Mouse (Mus musculus) lung, embryonic 15.5 days (tissue): ENCODE results near the gene Olfr1385. TPM values are rescaled to one million over a fixed set of nuclear protein-coding genes. Genes with fewer than 3 reads are reported as not detected.
"Not testable (repeated sequence)": the region's sequence is repeated elsewhere in the genome, so short reads cannot be mapped to it uniquely, and the experiment has no call there.

ENCODE experiments used
- ATAC-seq: fragments of 200-750 bp; cut with Nextera tagmentation; 2 replicates; pipeline ENCODE4 v1.8.0; 2017; ENCODE audit warnings: moderate number of reproducible peaks, borderline replicate concordance; ENCODE audit not compliant: low FRiP score, low TSS enrichment; ENCODE audit errors: extremely low read depth
- H3K27ac ChIP-seq: fragments of 300-500 bp; sonication (generic); 2 replicates; pipeline ENCODE4 v1.5.1; 2015; ENCODE audit warnings: moderate library complexity, mild to moderate bottlenecking, inconsistent platforms
- H3K27me3 ChIP-seq: fragments of 300-500 bp; sonication (generic); 2 replicates; pipeline ENCODE4 v1.6.1; 2015; ENCODE audit warnings: inconsistent platforms
- H3K36me3 ChIP-seq: fragments of 300-500 bp; sonication (generic); 2 replicates; pipeline ENCODE4 v1.6.1; 2015; ENCODE audit warnings: inconsistent platforms
- H3K4me1 ChIP-seq: fragments of 300-500 bp; sonication (generic); 2 replicates; pipeline ENCODE4 v1.6.1; 2015; ENCODE audit warnings: inconsistent platforms
- H3K4me2 ChIP-seq: fragments of 300-500 bp; sonication (generic); 2 replicates; pipeline ENCODE4 v1.6.1; 2015; ENCODE audit warnings: inconsistent platforms, mild to moderate bottlenecking, moderate library complexity
- H3K4me3 ChIP-seq: fragments of 300-500 bp; sonication (generic); 2 replicates; pipeline ENCODE4 v1.5.1; 2015; ENCODE audit warnings: mild to moderate bottlenecking, inconsistent platforms
- H3K9ac ChIP-seq: fragments of 300-500 bp; sonication (generic); 2 replicates; pipeline ENCODE4 v1.6.1; 2015; ENCODE audit warnings: inconsistent platforms
- H3K9me3 ChIP-seq: fragments of 300-500 bp; sonication (generic); 2 replicates; pipeline ENCODE4 v1.6.1; 2016; ENCODE audit warnings: inconsistent platforms
- WGBS: fragments of 180-500 bp; shearing (Covaris S2); methylation state at CpG from one replicate; pipeline ENCODE4 v1.1.7; 2015; 5-methylcytosine and 5-hydroxymethylcytosine counted together
- polyA plus RNA-seq: library from polyadenylated mRNA; unstranded; fragments of >200 nt; fragmentation: Nextera tagmentation; extraction: Ambion mirVana; gene quantifications from 2 replicates; pipeline ENCODE4 v1.2.1, GENCODE M21; 2015

The Olfr1385 gene
- not detected in 2 replicates for polyA plus RNA-seq

GRCm38 (mm10) chr11:49488770-49489169 lies at the start of gene Olfr1385:
TSS of gene Olfr1385 (plus strand) at chr11:49489070.
- not testable (repeated sequence) for ATAC-seq, H3K4me3 ChIP-seq, H3K9me3 ChIP-seq, H3K4me2 ChIP-seq, H3K27me3 ChIP-seq, H3K4me1 ChIP-seq, H3K36me3 ChIP-seq, H3K27ac ChIP-seq, H3K9ac ChIP-seq
- WGBS: 67% methylated on average over 1 of the region's 1 CpGs

DNA sequence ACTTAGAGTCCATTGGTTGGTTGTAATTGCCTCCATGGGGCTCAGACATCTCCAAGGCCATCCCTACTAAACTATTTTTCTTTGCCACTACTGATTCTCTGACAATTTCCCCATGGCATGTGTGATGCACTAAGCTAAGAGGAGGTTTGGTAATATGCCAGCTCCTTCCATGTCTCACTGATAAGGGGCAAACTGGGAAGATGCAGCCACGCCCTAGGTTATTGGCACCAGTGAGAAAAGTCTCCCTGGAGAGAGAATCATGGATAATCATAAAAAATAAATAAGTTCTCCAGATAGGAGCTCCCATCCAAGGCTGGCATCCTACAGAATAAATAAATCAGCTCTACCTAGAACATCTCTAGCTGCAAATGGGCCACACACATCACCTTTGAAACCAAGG lies 33.8 kb upstream of the Olfr1385 start, which contains the start of gene Olfr1387:
TSS of gene Olfr1387 (plus strand) at position 301 of the 400 bp plus-strand sequence.
- 64% methylated on average over 1 of the region's 1 CpGs for WGBS
- H3K27me3 ChIP-seq: no peaks in the 10 kb centered on the region
- no peak within 1 kb of the TSS for H3K27ac ChIP-seq

GRCm38 (mm10) chr11:49464746-49465145 lies 24.1 kb upstream of the Olfr1385 start, which contains the start of gene Olfr1386:
TSS of gene Olfr1386 (plus strand) at chr11:49465046.
- not testable (repeated sequence) for H3K4me2 ChIP-seq, ATAC-seq, H3K27ac ChIP-seq, H3K9me3 ChIP-seq, H3K27me3 ChIP-seq, H3K4me3 ChIP-seq, H3K36me3 ChIP-seq, H3K4me1 ChIP-seq, H3K9ac ChIP-seq
- WGBS: 83% methylated on average over 3 of the region's 3 CpGs

More for the DNA sequence above, 33.8 kb upstream of the Olfr1385 start, which contains the start of gene Olfr1387:
- no peak for ATAC-seq
- H3K9me3 ChIP-seq: no peaks in the 10 kb centered on the region
- H3K36me3 ChIP-seq: no peaks in the 10 kb centered on the region
- H3K4me2 ChIP-seq: no peak within 1 kb of the TSS
- H3K4me1 ChIP-seq: no peaks in the 10 kb centered on the region
- H3K9ac ChIP-seq: no peak within 1 kb of the TSS
- H3K4me3 ChIP-seq: no peak within 1 kb of the TSS

GRCm38 (mm10) chr11:49485973-49486372 lies 2.9 kb upstream of the Olfr1385 start:
- Histone ChIP-seq H3K4me2 (no peak overlapping the region), H3K4me1 (no peaks in the 10 kb centered on the region)
- ATAC-seq: no peak

GRCm38 (mm10) chr11:49518086-49518485 lies 29.2 kb downstream of the Olfr1385 start:
- no peak overlapping the region for H3K4me2 ChIP-seq
- H3K9ac ChIP-seq: no peak overlapping the region
- no peak overlapping the region for H3K4me3 ChIP-seq
- ATAC-seq: no peak
- no peaks in the 10 kb centered on the region for H3K9me3 ChIP-seq
- H3K27me3 ChIP-seq: no peaks in the 10 kb centered on the region
- no peak overlapping the region for H3K27ac ChIP-seq
- H3K4me1 ChIP-seq: no peaks in the 10 kb centered on the region
- 50% methylated on average over 5 of the region's 5 CpGs for WGBS
- no peaks in the 10 kb centered on the region for H3K36me3 ChIP-seq

More at GRCm38 (mm10) chr11:49485973-49486372, 2.9 kb upstream of the Olfr1385 start:
- H3K27ac ChIP-seq: no peak overlapping the region
- no peak overlapping the region for H3K9ac ChIP-seq
- no peaks in the 10 kb centered on the region for H3K27me3 ChIP-seq
- 32% methylated on average over 4 of the region's 4 CpGs for WGBS
- no peaks in the 10 kb centered on the region for H3K36me3 ChIP-seq
- H3K9me3 ChIP-seq: no peaks in the 10 kb centered on the region
- H3K4me3 ChIP-seq: no peak overlapping the region

- no peak within 1 kb of the TSS for H3K9ac ChIP-seq
- no peak for ATAC-seq
- H3K4me2 ChIP-seq: no peak within 1 kb of the TSS
- H3K36me3 ChIP-seq: no peaks in the 10 kb centered on the region
- no peaks in the 10 kb centered on the region for H3K27me3 ChIP-seq
- no peaks in the 10 kb centered on the region for H3K4me1 ChIP-seq
- no peak within 1 kb of the TSS for H3K27ac ChIP-seq
- H3K4me3 ChIP-seq: no peak within 1 kb of the TSS
- H3K9me3 ChIP-seq: no peaks in the 10 kb centered on the region
Measured at GRCm38 (mm10) chr11:49519348-49519747, 30.5 kb downstream of the Olfr1385 start, which contains the start of gene Olfr1383. TSS of gene Olfr1383 (plus strand) at chr11:49519648.

- Histone ChIP-seq H3K9me3 (no peaks in the 10 kb centered on the region), H3K4me1 (no peaks in the 10 kb centered on the region), H3K36me3 (no peaks in the 10 kb centered on the region), H3K4me3 (no peak within 1 kb of the TSS), H3K4me2 (no peak within 1 kb of the TSS), H3K27ac (no peak within 1 kb of the TSS), H3K9ac (no peak within 1 kb of the TSS), H3K27me3 (no peaks in the 10 kb centered on the region)
- no peak for ATAC-seq
- 79% methylated on average over 3 of the region's 3 CpGs for WGBS
Measured at GRCm38 (mm10) chr11:49527947-49528346, 39.1 kb downstream of the Olfr1385 start, which contains the start of gene Olfr1382. TSS of gene Olfr1382 (plus strand) at chr11:49528247.

- Histone ChIP-seq H3K9me3 (no peaks in the 10 kb centered on the region), H3K4me2 (no peak overlapping the region), H3K9ac (no peak overlapping the region), H3K27me3 (no peaks in the 10 kb centered on the region), H3K27ac (no peak overlapping the region), H3K4me3 (no peak overlapping the region), H3K4me1 (no peaks in the 10 kb centered on the region), H3K36me3 (no peaks in the 10 kb centered on the region)
- no peak for ATAC-seq
Measured at GRCm38 (mm10) chr11:49532761-49533160, 43.9 kb downstream of the Olfr1385 start.

GRCm38 (mm10) chr11:49536631-49537030 lies 47.8 kb downstream of the Olfr1385 start:
- not testable (repeated sequence) for H3K27me3 ChIP-seq, H3K27ac ChIP-seq, H3K36me3 ChIP-seq, H3K4me2 ChIP-seq, H3K9ac ChIP-seq, H3K9me3 ChIP-seq, ATAC-seq, H3K4me1 ChIP-seq, H3K4me3 ChIP-seq
- 83% methylated on average over 2 of the region's 2 CpGs for WGBS

- not testable (repeated sequence) for H3K36me3 ChIP-seq, H3K4me3 ChIP-seq, H3K4me1 ChIP-seq, H3K9me3 ChIP-seq, H3K4me2 ChIP-seq, H3K27ac ChIP-seq, H3K9ac ChIP-seq, ATAC-seq, H3K27me3 ChIP-seq
- WGBS: 70% methylated on average over 3 of the region's 3 CpGs
Measured at GRCm38 (mm10) chr11:49543149-49543548, 54.3 kb downstream of the Olfr1385 start, which contains the start of gene Olfr1381. TSS of gene Olfr1381 (plus strand) at chr11:49543449.

Other genes with a start within 250 kb of the Olfr1385 start
- gene Mgat1, start 244.9 kb upstream of the Olfr1385 start, polyA plus RNA-seq: 65.0 and 69.6 TPM in 2 replicates
- gene Olfr1393, start 210.8 kb upstream of the Olfr1385 start, polyA plus RNA-seq: not detected in 2 replicates
- gene Olfr1392, start 203.8 kb upstream of the Olfr1385 start, polyA plus RNA-seq: not detected in 2 replicates
- not detected in 2 replicates for gene Olfr10, start 184.3 kb upstream of the Olfr1385 start, polyA plus RNA-seq
- not detected in 2 replicates for gene Olfr1391, start 166.3 kb upstream of the Olfr1385 start, polyA plus RNA-seq
- gene Olfr1390, start 153.9 kb upstream of the Olfr1385 start, polyA plus RNA-seq: not detected in 2 replicates
- gene Olfr1389, start 66.0 kb upstream of the Olfr1385 start, polyA plus RNA-seq: not detected in 2 replicates
- gene Olfr1388, start 52.4 kb upstream of the Olfr1385 start, polyA plus RNA-seq: 0.06 and 0.10 TPM in 2 replicates
- not detected in 2 replicates for gene Olfr1387, start 33.7 kb upstream of the Olfr1385 start, polyA plus RNA-seq
- not detected in 2 replicates for gene Olfr1386, start 24.0 kb upstream of the Olfr1385 start, polyA plus RNA-seq
- not detected in 2 replicates for gene Olfr1384, start 17.7 kb downstream of the Olfr1385 start, polyA plus RNA-seq
- gene Olfr1383, start 30.6 kb downstream of the Olfr1385 start, polyA plus RNA-seq: not detected in 2 replicates
- gene Olfr1382, start 39.2 kb downstream of the Olfr1385 start, polyA plus RNA-seq: not detected in 2 replicates
- gene Olfr1381, start 54.4 kb downstream of the Olfr1385 start, polyA plus RNA-seq: not detected in 2 replicates
- not detected in 2 replicates for gene Olfr1380, start 67.8 kb downstream of the Olfr1385 start, polyA plus RNA-seq
- 9.0 and 9.3 TPM in 2 replicates for gene Flt4, start 120.2 kb downstream of the Olfr1385 start, polyA plus RNA-seq
- gene Scgb3a1, start 174.5 kb downstream of the Olfr1385 start, polyA plus RNA-seq: 0.81 TPM in 1 of 2 replicates, not detected in the other
- 61.9 and 62.6 TPM in 2 replicates for gene Cnot6, start 223.7 kb downstream of the Olfr1385 start, polyA plus RNA-seq